Mouse (Mus musculus) liver, postnatal 0 days (tissue): ENCODE results near the gene Npas2.

Experiments used
- CTCF ChIP-seq: sonication (generic); IDR thresholded peaks from 2 replicates; pipeline ENCODE4 v1.5.1; 2016; ENCODE audit warnings: antibody characterized with exemption, low read depth
- EP300 ChIP-seq: IDR thresholded peaks from 2 replicates; pipeline ENCODE4 v1.6.1; 2016; ENCODE audit warnings: antibody characterized with exemption, low read depth, mild to moderate bottlenecking

DNA sequence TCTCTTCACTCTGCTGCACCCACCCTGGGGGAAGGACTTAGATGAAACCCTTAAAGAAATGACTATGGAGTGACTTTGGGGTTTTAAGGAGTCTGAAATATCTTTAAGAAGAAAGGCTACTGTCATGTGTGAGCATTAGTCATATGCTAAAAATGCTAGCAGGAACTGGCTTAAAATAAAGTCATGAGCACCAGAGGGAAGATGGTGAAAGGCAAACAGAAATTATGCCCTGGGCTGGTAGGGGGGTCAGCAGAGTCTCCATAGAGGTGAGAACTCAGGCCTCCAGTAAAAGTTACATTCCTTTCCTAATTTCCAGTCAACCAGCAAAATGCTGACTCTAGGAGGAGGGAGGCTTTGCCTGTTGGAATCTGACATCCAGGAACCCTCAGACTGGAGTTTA is 113.8 kb downstream of the Npas2 start:
- TF ChIP-seq CTCF (no peak), EP300 (no peak)
